Mouse (Mus musculus) limb, embryonic 15.5 days (tissue): ENCODE measurements around the gene Foxp3. TPM values are rescaled to one million over a fixed set of nuclear protein-coding genes. Genes with fewer than 3 reads are reported as not detected.

Experiments
- ATAC-seq: fragments of 200-750 bp; cut with Nextera tagmentation; 2 replicates; pipeline ENCODE4 v1.8.0; 2017; ENCODE audit warnings: low read depth, moderate TSS enrichment; ENCODE audit not compliant: insufficient number of reproducible peaks, low FRiP score, low TSS enrichment
- H3K27ac ChIP-seq: fragments of 300-500 bp; sonication (generic); 2 replicates; pipeline ENCODE4 v1.5.1; 2015; ENCODE audit warnings: moderate library complexity, mild to moderate bottlenecking, inconsistent platforms
- H3K27me3 ChIP-seq: fragments of 300-500 bp; sonication (generic); 2 replicates; pipeline ENCODE4 v1.6.1; 2015; ENCODE audit warnings: inconsistent platforms
- H3K36me3 ChIP-seq: fragments of 300-500 bp; sonication (generic); 2 replicates; pipeline ENCODE4 v1.6.1; 2015; ENCODE audit warnings: inconsistent platforms
- H3K4me1 ChIP-seq: fragments of 300-500 bp; sonication (generic); 2 replicates; pipeline ENCODE4 v1.6.1; 2015; ENCODE audit warnings: inconsistent platforms
- H3K4me2 ChIP-seq: fragments of 300-500 bp; sonication (generic); 2 replicates; pipeline ENCODE4 v1.6.1; 2015; ENCODE audit warnings: mild to moderate bottlenecking, inconsistent platforms
- H3K4me3 ChIP-seq: fragments of 300-500 bp; sonication (generic); 2 replicates; pipeline ENCODE4 v1.5.1; 2015; ENCODE audit warnings: mild to moderate bottlenecking, inconsistent platforms
- H3K9ac ChIP-seq: fragments of 300-500 bp; sonication (generic); 2 replicates; pipeline ENCODE4 v1.6.1; 2015; ENCODE audit warnings: inconsistent platforms
- H3K9me3 ChIP-seq: fragments of 300-500 bp; sonication (generic); 2 replicates; pipeline ENCODE4 v1.6.1; 2016; ENCODE audit warnings: inconsistent platforms
- WGBS: fragments of 180-500 bp; shearing (Covaris S2); methylation state at CpG from one replicate; pipeline ENCODE4 v1.1.7; 2015; 5-methylcytosine and 5-hydroxymethylcytosine counted together
- polyA plus RNA-seq: library from polyadenylated mRNA; unstranded; fragments of >200 nt; fragmentation: Nextera tagmentation; extraction: Ambion mirVana; gene quantifications from 2 replicates; pipeline ENCODE4 v1.2.1, GENCODE M21; 2015

Gene Foxp3
- polyA plus RNA-seq, 1 experiment from 2014 or later = not detected

GRCm38 (mm10) chrX:7632560-7632959 lies 59.1 kb downstream of the Foxp3 start:
- no peak overlapping the region for H3K4me2 ChIP-seq
- no peak overlapping the region for H3K27ac ChIP-seq
- no peaks in the 10 kb centered on the region for H3K36me3 ChIP-seq
- 80% methylated on average over 6 of the region's 6 CpGs for whole genome bisulfite sequencing
- no peak overlapping the region for H3K9ac ChIP-seq
- no peak for ATAC-seq
- no peaks in the 10 kb centered on the region for H3K4me1 ChIP-seq
- H3K9me3 ChIP-seq = no peaks in the 10 kb centered on the region
- no peak overlapping the region for H3K4me3 ChIP-seq
- H3K27me3 ChIP-seq = no peaks in the 10 kb centered on the region

- H3K9ac ChIP-seq = no peak overlapping the region
- 66% methylated on average over 3 of the region's 3 CpGs for WGBS
- H3K4me2 ChIP-seq = no peak overlapping the region
- no peak overlapping the region for H3K4me3 ChIP-seq
- H3K9me3 ChIP-seq = no peaks in the 10 kb centered on the region
- no peaks in the 10 kb centered on the region for H3K4me1 ChIP-seq
- H3K27me3 ChIP-seq = 0 out of 2 replicates have a peak, but pooled peaks cover 5% of the 10 kb centered on the region
- H3K36me3 ChIP-seq = no peaks in the 10 kb centered on the region
- no peak overlapping the region for H3K27ac ChIP-seq
- ATAC-seq = no peak
Measured at GRCm38 (mm10) chrX:7635101-7635500, 61.7 kb downstream of the Foxp3 start.

GRCm38 (mm10) chrX:7638401-7639091 lies 65.1 kb downstream of the Foxp3 start, which contains the start of gene Syp:
TSS of gene Syp (plus strand) at chrX:7638471.
- Histone ChIP-seq H3K4me3 (peak within 1 kb of the TSS; percentile 25), H3K4me1 (no peaks in the 10 kb centered on the region), H3K36me3 (no peaks in the 10 kb centered on the region), H3K27ac (no peak within 1 kb of the TSS), H3K27me3 (0 out of 2 replicates have a peak, but pooled peaks cover 8% of the 10 kb centered on the region), H3K4me2 (peak within 1 kb of the TSS; percentile 47), H3K9me3 (no peaks in the 10 kb centered on the region), H3K9ac (no peak within 1 kb of the TSS)
- ATAC-seq = peak; percentile 53; the same call in 1 of the 2 replicates
- WGBS = 17% methylated on average over 33 of the region's 42 CpGs

- no peak for ATAC-seq
- Histone ChIP-seq H3K27me3 (0 out of 2 replicates have a peak, but pooled peaks cover 8% of the 10 kb centered on the region), H3K4me1 (no peaks in the 10 kb centered on the region), H3K4me2 (no peak overlapping the region), H3K27ac (no peak overlapping the region), H3K9me3 (no peaks in the 10 kb centered on the region), H3K36me3 (no peaks in the 10 kb centered on the region), H3K4me3 (no peak overlapping the region), H3K9ac (no peak overlapping the region)
- 27% methylated on average over 13 of the region's 13 CpGs for WGBS
Measured at GRCm38 (mm10) chrX:7639536-7640325, 66.3 kb downstream of the Foxp3 start.

GRCm38 (mm10) chrX:7640785-7641184 lies 67.3 kb downstream of the Foxp3 start:
- H3K27ac ChIP-seq = no peak overlapping the region
- H3K9ac ChIP-seq = no peak overlapping the region
- H3K27me3 ChIP-seq = 0 out of 2 replicates have a peak, but pooled peaks cover 8% of the 10 kb centered on the region
- no peaks in the 10 kb centered on the region for H3K4me1 ChIP-seq
- no peak for ATAC-seq
- no peaks in the 10 kb centered on the region for H3K9me3 ChIP-seq
- H3K36me3 ChIP-seq = no peaks in the 10 kb centered on the region
- no peak overlapping the region for H3K4me2 ChIP-seq
- H3K4me3 ChIP-seq = no peak overlapping the region
- 39% methylated on average over 12 of the region's 12 CpGs for WGBS

Other genes with a start within 250 kb of the Foxp3 start
- 0.60 and 1.1 TPM in 2 replicates for gene Usp27x, start 197.8 kb upstream of the Foxp3 start, polyA plus RNA-seq
- gene Ppp1r3f, start 639 bp downstream of the Foxp3 start, polyA plus RNA-seq = 1.4 and 1.9 TPM in 2 replicates
- gene Ccdc22, start 31.9 kb downstream of the Foxp3 start, polyA plus RNA-seq = 27.8 and 28.4 TPM in 2 replicates
- 0.05 and 0.07 TPM in 2 replicates for gene Cacna1f, start 33.4 kb downstream of the Foxp3 start, polyA plus RNA-seq
- 1.4 and 1.7 TPM in 2 replicates for gene Syp, start 64.8 kb downstream of the Foxp3 start, polyA plus RNA-seq
- 17.7 and 18.1 TPM in 2 replicates for gene Prickle3, start 83.6 kb downstream of the Foxp3 start, polyA plus RNA-seq
- gene Plp2, start 97.7 kb downstream of the Foxp3 start, polyA plus RNA-seq = 205 and 217 TPM in 2 replicates
- gene Magix, start 107.6 kb downstream of the Foxp3 start, polyA plus RNA-seq = 0.47 and 1.1 TPM in 2 replicates
- 36.6 and 40.3 TPM in 2 replicates for gene Gpkow, start 123.5 kb downstream of the Foxp3 start, polyA plus RNA-seq
- 39.2 and 41.0 TPM in 2 replicates for gene Wdr45, start 140.7 kb downstream of the Foxp3 start, polyA plus RNA-seq
- 0.20 TPM in 1 of 2 replicates, not detected in the other for gene Gm45208, start 148.6 kb downstream of the Foxp3 start, polyA plus RNA-seq
- gene Praf2, start 154.8 kb downstream of the Foxp3 start, polyA plus RNA-seq = 80.8 and 86.1 TPM in 2 replicates
- 14.9 and 21.8 TPM in 2 replicates for gene Ccdc120, start 177.3 kb downstream of the Foxp3 start, polyA plus RNA-seq
- 30.5 and 31.9 TPM in 2 replicates for gene Tfe3, start 188.9 kb downstream of the Foxp3 start, polyA plus RNA-seq
- gene Gripap1, start 216.1 kb downstream of the Foxp3 start, polyA plus RNA-seq = 37.8 and 40.3 TPM in 2 replicates
- 1.3 TPM in 2 replicates for gene Kcnd1, start 248.6 kb downstream of the Foxp3 start, polyA plus RNA-seq